Mouse (Mus musculus): ENCODE data around the gene Gnai3. TPM values are rescaled to one million over a fixed set of nuclear protein-coding genes. Genes with fewer than 3 reads are reported as not detected.

Gene Gnai3
- polyA plus RNA-seq (2014; fragmentation: Nextera tagmentation; extraction: Ambion mirVana), result 192 and 198 TPM in 2 replicates

GRCm38 (mm10) chr3:108145534-108146445, at the start of gene Gnai3:
Gnai3 (minus strand) TSS chr3:108146146.
- Histone ChIP-seq H3K36me3 (ENCODE audit: control insufficient read depth, insufficient read depth, low read length) (no peaks in the 10 kb centered on the region), H3K4me2 (ENCODE audit: low read depth, severe bottlenecking) (peak within 1 kb of the TSS; percentile 83), H3K27me3 (ENCODE audit: control insufficient read depth, insufficient read depth, low read length) (no peaks in the 10 kb centered on the region), H3K4me3 (ENCODE audit: low read depth, low read length) (peak within 1 kb of the TSS; percentile 99), H3K9ac (ENCODE audit: low read length) (peak within 1 kb of the TSS; percentile 84), H3K4me1 (ENCODE audit: control insufficient read depth, insufficient read depth, low read length) (peaks cover 5% of the 10 kb centered on the region; the same call in 1 of the 2 replicates), H3K9me3 (ENCODE audit: control insufficient read depth, low read length) (no peaks in the 10 kb centered on the region), H3K27ac (replicated peaks; ENCODE audit: low read depth, low read length) (peak within 1 kb of the TSS; percentile 86)
- peak; percentile 93 for DNase-seq (ENCODE audit: low spot score)
- WGBS, result under 1% methylated on average over 63 of the region's 63 CpGs
- peak; percentile 92 for ATAC-seq (ENCODE audit: insufficient number of reproducible peaks, low FRiP score, low TSS enrichment, low read depth)

- no peaks in the 10 kb centered on the region for H3K9me3 ChIP-seq (ENCODE audit: control insufficient read depth, low read length)
- no peak overlapping the region for H3K27ac ChIP-seq (replicated peaks; ENCODE audit: low read depth, low read length)
- H3K4me1 ChIP-seq (ENCODE audit: control insufficient read depth, insufficient read depth, low read length), result peaks cover 20% of the 10 kb centered on the region; the same call in 1 of the 2 replicates
- H3K36me3 ChIP-seq (ENCODE audit: control insufficient read depth, insufficient read depth, low read length), result no peaks in the 10 kb centered on the region
- no peak overlapping the region for H3K4me3 ChIP-seq (ENCODE audit: low read depth, low read length)
- H3K4me2 ChIP-seq (ENCODE audit: low read depth, severe bottlenecking), result no peak overlapping the region
- ATAC-seq (ENCODE audit: insufficient number of reproducible peaks, low FRiP score, low TSS enrichment, low read depth) (no peak), DNase-seq (ENCODE audit: low spot score) (no peak)
- WGBS, result 72% methylated on average over 4 of the region's 4 CpGs
- no peaks in the 10 kb centered on the region for H3K27me3 ChIP-seq (ENCODE audit: control insufficient read depth, insufficient read depth, low read length)
- H3K9ac ChIP-seq (ENCODE audit: low read length), result no peak overlapping the region
Measured at GRCm38 (mm10) chr3:108195287-108195686, 49.3 kb upstream of the Gnai3 start.

- WGBS, result 66% methylated on average over 4 of the region's 4 CpGs
- H3K9ac ChIP-seq (ENCODE audit: low read length), result no peak overlapping the region
- no peaks in the 10 kb centered on the region for H3K9me3 ChIP-seq (ENCODE audit: control insufficient read depth, low read length)
- no peak overlapping the region for H3K4me2 ChIP-seq (ENCODE audit: low read depth, severe bottlenecking)
- H3K4me1 ChIP-seq (ENCODE audit: control insufficient read depth, insufficient read depth, low read length), result peaks cover 17% of the 10 kb centered on the region; the same call in 1 of the 2 replicates
- H3K27me3 ChIP-seq (ENCODE audit: control insufficient read depth, insufficient read depth, low read length), result no peaks in the 10 kb centered on the region
- ATAC-seq (ENCODE audit: insufficient number of reproducible peaks, low FRiP score, low TSS enrichment, low read depth) (no peak), DNase-seq (ENCODE audit: low spot score) (no peak)
- no peaks in the 10 kb centered on the region for H3K36me3 ChIP-seq (ENCODE audit: control insufficient read depth, insufficient read depth, low read length)
- no peak overlapping the region for H3K27ac ChIP-seq (replicated peaks; ENCODE audit: low read depth, low read length)
- H3K4me3 ChIP-seq (ENCODE audit: low read depth, low read length), result no peak overlapping the region
Measured at GRCm38 (mm10) chr3:108193686-108194085, 47.7 kb upstream of the Gnai3 start.

GRCm38 (mm10) chr3:108189897-108190296, 44.0 kb upstream of the Gnai3 start:
- 59% methylated on average over 5 of the region's 5 CpGs for WGBS
- Histone ChIP-seq H3K27ac (replicated peaks; ENCODE audit: low read depth, low read length) (no peak overlapping the region), H3K36me3 (ENCODE audit: control insufficient read depth, insufficient read depth, low read length) (no peaks in the 10 kb centered on the region), H3K9ac (ENCODE audit: low read length) (no peak overlapping the region), H3K4me1 (ENCODE audit: control insufficient read depth, insufficient read depth, low read length) (peaks cover 6% of the 10 kb centered on the region; the same call in 1 of the 2 replicates), H3K27me3 (ENCODE audit: control insufficient read depth, insufficient read depth, low read length) (0 out of 2 replicates have a peak, but pooled peaks cover 8% of the 10 kb centered on the region), H3K4me2 (ENCODE audit: low read depth, severe bottlenecking) (no peak overlapping the region), H3K4me3 (ENCODE audit: low read depth, low read length) (no peak overlapping the region), H3K9me3 (ENCODE audit: control insufficient read depth, low read length) (no peaks in the 10 kb centered on the region)
- DNase-seq (ENCODE audit: low spot score) (no peak), ATAC-seq (ENCODE audit: insufficient number of reproducible peaks, low FRiP score, low TSS enrichment, low read depth) (no peak)

GRCm38 (mm10) chr3:108188716-108189490, 43.0 kb upstream of the Gnai3 start:
- Histone ChIP-seq H3K4me2 (ENCODE audit: low read depth, severe bottlenecking) (no peak overlapping the region), H3K27me3 (ENCODE audit: control insufficient read depth, insufficient read depth, low read length) (0 out of 2 replicates have a peak, but pooled peaks cover 8% of the 10 kb centered on the region), H3K9ac (ENCODE audit: low read length) (no peak overlapping the region), H3K4me3 (ENCODE audit: low read depth, low read length) (no peak overlapping the region), H3K27ac (replicated peaks; ENCODE audit: low read depth, low read length) (no peak overlapping the region), H3K4me1 (ENCODE audit: control insufficient read depth, insufficient read depth, low read length) (peaks cover 6% of the 10 kb centered on the region; the same call in 1 of the 2 replicates), H3K9me3 (ENCODE audit: control insufficient read depth, low read length) (no peaks in the 10 kb centered on the region), H3K36me3 (ENCODE audit: control insufficient read depth, insufficient read depth, low read length) (no peaks in the 10 kb centered on the region)
- DNase-seq (ENCODE audit: low spot score) (no peak), ATAC-seq (ENCODE audit: insufficient number of reproducible peaks, low FRiP score, low TSS enrichment, low read depth) (no peak)
- WGBS, result 72% methylated on average over 9 of the region's 9 CpGs

- peaks cover 6% of the 10 kb centered on the region; the same call in 1 of the 2 replicates for H3K4me1 ChIP-seq (ENCODE audit: control insufficient read depth, insufficient read depth, low read length)
- DNase-seq (ENCODE audit: low spot score), result no peak
- H3K4me3 ChIP-seq (ENCODE audit: low read depth, low read length), result no peak overlapping the region; the same call in 1 of the 2 replicates
- no peak for ATAC-seq (ENCODE audit: insufficient number of reproducible peaks, low FRiP score, low TSS enrichment, low read depth)
- H3K9me3 ChIP-seq (ENCODE audit: control insufficient read depth, low read length), result no peaks in the 10 kb centered on the region
- H3K36me3 ChIP-seq (ENCODE audit: control insufficient read depth, insufficient read depth, low read length), result no peaks in the 10 kb centered on the region
- H3K9ac ChIP-seq (ENCODE audit: low read length), result no peak overlapping the region; the same call in 1 of the 2 replicates
- WGBS, result 62% methylated on average over 20 of the region's 20 CpGs
- H3K4me2 ChIP-seq (ENCODE audit: low read depth, severe bottlenecking), result peak overlapping the region; percentile 98; the same call in 1 of the 2 replicates
- no peak overlapping the region for H3K27ac ChIP-seq (replicated peaks; ENCODE audit: low read depth, low read length)
- 0 out of 2 replicates have a peak, but pooled peaks cover 8% of the 10 kb centered on the region for H3K27me3 ChIP-seq (ENCODE audit: control insufficient read depth, insufficient read depth, low read length)
Measured at GRCm38 (mm10) chr3:108187111-108187795, 41.3 kb upstream of the Gnai3 start.

GRCm38 (mm10) chr3:108186098-108187047, 40.4 kb upstream of the Gnai3 start, which contains the start of gene Amigo1:
Amigo1 (plus strand) TSS chr3:108186335.
- Histone ChIP-seq H3K27ac (replicated peaks; ENCODE audit: low read depth, low read length) (no peak within 1 kb of the TSS), H3K9me3 (ENCODE audit: control insufficient read depth, low read length) (no peaks in the 10 kb centered on the region), H3K36me3 (ENCODE audit: control insufficient read depth, insufficient read depth, low read length) (no peaks in the 10 kb centered on the region), H3K4me3 (ENCODE audit: low read depth, low read length) (peak within 1 kb of the TSS; percentile 65), H3K9ac (ENCODE audit: low read length) (peak within 1 kb of the TSS; percentile 67), H3K4me2 (ENCODE audit: low read depth, severe bottlenecking) (peak within 1 kb of the TSS; percentile 98), H3K4me1 (ENCODE audit: control insufficient read depth, insufficient read depth, low read length) (peaks cover 6% of the 10 kb centered on the region; the same call in 1 of the 2 replicates), H3K27me3 (ENCODE audit: control insufficient read depth, insufficient read depth, low read length) (0 out of 2 replicates have a peak, but pooled peaks cover 8% of the 10 kb centered on the region)
- DNase-seq (ENCODE audit: low spot score) (peak; percentile 63), ATAC-seq (ENCODE audit: insufficient number of reproducible peaks, low FRiP score, low TSS enrichment, low read depth) (peak; percentile 70)
- WGBS, result under 1% methylated on average over 79 of the region's 100 CpGs

All from limb, embryonic 11.5 days (tissue).